Mouse (Mus musculus): ENCODE measurements around the gene Rab11fip5.

DNA sequence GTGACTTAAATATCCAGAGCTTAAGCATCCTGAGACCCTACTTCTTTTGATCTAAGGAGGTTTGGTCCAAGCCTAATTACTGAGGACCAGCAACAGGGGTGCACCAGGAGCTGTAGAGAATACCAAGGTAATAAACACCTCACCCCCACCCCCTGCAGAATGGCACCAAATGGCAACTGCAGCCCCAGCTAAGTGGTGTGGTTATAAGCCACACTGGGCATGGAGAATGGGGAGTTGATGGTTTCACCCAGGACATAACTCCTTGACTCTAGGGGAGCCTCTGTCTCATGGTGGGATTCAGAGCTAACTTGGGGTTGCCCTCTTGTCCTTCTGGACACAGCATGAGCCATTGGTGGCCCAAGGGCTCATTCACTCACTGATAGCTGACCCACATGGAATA is 40.2 kb downstream of the Rab11fip5 start:
- TF ChIP-seq POLR2A (IDR thresholded peaks at IDR 0.05; ENCODE audit: borderline replicate concordance, insufficient read depth, low read length) (no peak), CTCF (IDR thresholded peaks at IDR 0.05; ENCODE audit: borderline replicate concordance, insufficient read depth, low read depth, low read length) (no peak)

Data from cerebellum, adult 2 months (tissue).